ENCODE assay signal across 8 mouse cellular contexts in the genomic region with DNA sequence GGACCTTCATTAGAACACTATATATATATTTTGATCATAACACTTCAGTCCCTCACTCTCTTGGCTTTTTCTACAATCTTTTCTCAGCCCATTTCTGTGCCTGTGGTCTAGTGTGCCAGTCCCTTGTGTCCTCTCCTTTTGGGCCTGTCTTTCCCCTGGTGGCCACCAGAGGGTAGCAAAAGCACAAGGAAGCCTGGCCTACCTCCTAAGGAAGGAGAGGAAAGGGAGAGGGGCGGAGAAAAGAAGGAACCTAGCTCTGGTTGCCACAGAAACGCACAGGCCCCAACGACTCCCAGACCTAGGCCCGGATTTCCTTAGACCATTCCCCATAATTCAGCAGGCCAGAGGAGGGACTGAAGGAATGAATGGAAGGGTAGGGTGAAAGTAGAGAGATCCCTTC. TPM values are rescaled to one million over a fixed set of nuclear protein-coding genes. Genes with fewer than 3 reads are reported as not detected.
A peak's percentile ranks its signal among the peaks of the same experiment; 100 is the strongest.
DNase-seq lines count a peak whose midpoint lies in the region; ATAC-seq and TF ChIP-seq lines count a peak whose summit lies in the region.

No protein-coding gene starts in this region.

- H3K4me2 ChIP-seq in hindbrain, postnatal 0 days (ENCODE audit: low read depth, low read length), result peak overlapping the region; percentile 49

- 0% methylated on average over 4 of the region's 4 CpGs for WGBS in hindbrain, postnatal 0 days

- H3K9me3 ChIP-seq in hindbrain, postnatal 0 days (ENCODE audit: low read length), result no peaks in the 10 kb centered on the region

- peak; percentile 95 for TF ChIP-seq CTCF in hindbrain, postnatal 0 days (IDR thresholded peaks at IDR 0.05; ENCODE audit: low read depth)

- peak; percentile 93 for DNase-seq in adipocyte (ENCODE audit: low spot score)
- DNase-seq in gastrocnemius, adult 8-10 months (ENCODE audit: low spot score in 2 of 2), result peak; percentile 73 to 81
- DNase-seq in hindbrain, postnatal 0 days (ENCODE audit: low spot score), result peak; percentile 91
- DNase-seq in left cerebral cortex, adult 11 months (ENCODE audit: low spot score), result peak; percentile 84
- peak; percentile 95 for DNase-seq in right cerebral cortex, adult 2 months (ENCODE audit: low spot score in 2 of 2)
- DNase-seq in urinary bladder, postnatal 14 days (ENCODE audit: low spot score), result peak; percentile 90

- no peak overlapping the region for H3K9ac ChIP-seq in hindbrain, postnatal 0 days (replicated peaks; ENCODE audit: low read length)

- peaks cover 13% of the 10 kb centered on the region for H3K4me1 ChIP-seq in hindbrain, postnatal 0 days (ENCODE audit: insufficient read depth, low read length)

- ATAC-seq in common myeloid progenitor, adult 5-6 weeks (replicated peaks; ENCODE audit: low read depth, poor library complexity, severe bottlenecking), result peak; percentile 68
- ATAC-seq in hindbrain, postnatal 0 days, result peak; percentile 13
- peak; percentile 84 for ATAC-seq in megakaryocyte, adult 5-6 weeks (ENCODE audit: poor library complexity, severe bottlenecking)

- no peaks in the 10 kb centered on the region for H3K36me3 ChIP-seq in hindbrain, postnatal 0 days (ENCODE audit: insufficient read depth, low read length)

- H3K4me3 ChIP-seq in hindbrain, postnatal 0 days (ENCODE audit: low read length), result no peak overlapping the region

- H3K27ac ChIP-seq in hindbrain, postnatal 0 days, result peak overlapping the region; percentile 32; the same call in 1 of the 2 replicates

- H3K27me3 ChIP-seq in hindbrain, postnatal 0 days (ENCODE audit: insufficient read depth, low read length), result no peaks in the 10 kb centered on the region

RNA-seq across cellular contexts. Expression of a gene that starts 5.9 kb away (rescaled TPM):
- not detected in 2 replicates for total RNA-seq in common myeloid progenitor, adult 5-6 weeks (2017)
- not detected for total RNA-seq in gastrocnemius, adult 8-10 months (2022)
- total RNA-seq in hindbrain, postnatal 0 days (2014; rRNA removed), result 107 and 171 TPM in 2 replicates
- 57.0 and 61.4 TPM in 2 replicates for polyA plus RNA-seq in hindbrain, postnatal 0 days (2015; fragmentation: Nextera tagmentation; extraction: Ambion mirVana)
- not detected in 2 replicates for total RNA-seq in megakaryocyte, adult 5-6 weeks (2015)
- not detected in 2 replicates for total RNA-seq in megakaryocyte, adult 5-6 weeks (2017)

RNA-seq across cellular contexts. Expression of a gene that starts 21.0 kb away (rescaled TPM):
- total RNA-seq in common myeloid progenitor, adult 5-6 weeks (2017), result 1.7 and 3.8 TPM in 2 replicates
- not detected for total RNA-seq in gastrocnemius, adult 8-10 months (2022)
- total RNA-seq in hindbrain, postnatal 0 days (2014; rRNA removed), result 7.6 and 9.6 TPM in 2 replicates
- 3.5 and 4.2 TPM in 2 replicates for polyA plus RNA-seq in hindbrain, postnatal 0 days (2015; fragmentation: Nextera tagmentation; extraction: Ambion mirVana)
- total RNA-seq in megakaryocyte, adult 5-6 weeks (2015), result 0.16 and 0.33 TPM in 2 replicates
- total RNA-seq in megakaryocyte, adult 5-6 weeks (2017), result not detected in 2 replicates

RNA-seq across cellular contexts. Expression of a gene that starts 33.0 kb away (rescaled TPM):
- total RNA-seq in common myeloid progenitor, adult 5-6 weeks (2017), result 34.0 and 35.2 TPM in 2 replicates
- 10 to 100 TPM; 13.0 to 17.0 (median 16.4) TPM for total RNA-seq in gastrocnemius, adult 8-10 months (2022)
- total RNA-seq in hindbrain, postnatal 0 days (2014; rRNA removed), result 94.4 and 107 TPM in 2 replicates
- polyA plus RNA-seq in hindbrain, postnatal 0 days (2015; fragmentation: Nextera tagmentation; extraction: Ambion mirVana), result 67.6 and 73.2 TPM in 2 replicates
- total RNA-seq in megakaryocyte, adult 5-6 weeks (2015), result 107 and 135 TPM in 2 replicates
- 100 and 124 TPM in 2 replicates for total RNA-seq in megakaryocyte, adult 5-6 weeks (2017)

RNA-seq across cellular contexts. Expression of a gene that starts 35.9 kb away (rescaled TPM):
- not detected in 2 replicates for total RNA-seq in common myeloid progenitor, adult 5-6 weeks (2017)
- 10 to 100 TPM in 1 of 4 experiments, 1 to 10 TPM in 3; 8.7 to 10.8 (median 8.8) TPM for total RNA-seq in gastrocnemius, adult 8-10 months (2022)
- total RNA-seq in hindbrain, postnatal 0 days (2014; rRNA removed), result 3.9 and 5.9 TPM in 2 replicates
- 7.4 and 10.9 TPM in 2 replicates for polyA plus RNA-seq in hindbrain, postnatal 0 days (2015; fragmentation: Nextera tagmentation; extraction: Ambion mirVana)
- not detected in 2 replicates for total RNA-seq in megakaryocyte, adult 5-6 weeks (2015)
- total RNA-seq in megakaryocyte, adult 5-6 weeks (2017), result not detected in 2 replicates

RNA-seq across cellular contexts. Expression of a gene that starts 44.9 kb away (rescaled TPM):
- not detected in 2 replicates for total RNA-seq in common myeloid progenitor, adult 5-6 weeks (2017)
- under 1 TPM in 1 of 4 experiments, not detected in 3; 0.13 TPM for total RNA-seq in gastrocnemius, adult 8-10 months (2022)
- 0.07 and 0.31 TPM in 2 replicates for total RNA-seq in hindbrain, postnatal 0 days (2014; rRNA removed)
- polyA plus RNA-seq in hindbrain, postnatal 0 days (2015; fragmentation: Nextera tagmentation; extraction: Ambion mirVana), result 0.20 and 0.42 TPM in 2 replicates
- total RNA-seq in megakaryocyte, adult 5-6 weeks (2015), result not detected in 2 replicates
- total RNA-seq in megakaryocyte, adult 5-6 weeks (2017), result not detected in 2 replicates

Comparison
In these comparisons a context has a peak if more than half of its experiments do, and no peak if none do; other contexts are left out.
1. ATAC-seq: peak in every context shown above with its lines; median percentile 84 in megakaryocyte, adult 5-6 weeks; 68 in common myeloid progenitor, adult 5-6 weeks; 13 in hindbrain, postnatal 0 days.
2. RNA of a gene that starts 5.9 kb away (total RNA-seq): 107 to 171 TPM in hindbrain, postnatal 0 days; not detected in common myeloid progenitor, adult 5-6 weeks, not detected in gastrocnemius, adult 8-10 months and not detected in megakaryocyte, adult 5-6 weeks; every median in the first group is over 10 times any median in the second.
3. Peak in every context shown above with its lines, with median percentiles within 50 percentile points of each other: DNase-seq.